Mouse (Mus musculus): Measurements from ENCODE around the gene Abcc6.

GRCm38 (mm10) chr7:45992470-45992869 lies 37.6 kb downstream of the Abcc6 start:
- TF ChIP-seq POLR2A (IDR thresholded peaks at IDR 0.05; ENCODE audit: low read depth, low read length) (no peak), CTCF (IDR thresholded peaks at IDR 0.05; ENCODE audit: extremely low read depth, insufficient read length, insufficient replicate concordance, low read depth, low read length) (no peak)
